Mouse (Mus musculus): ENCODE data around the gene Myo1e. TPM values are rescaled to one million over a fixed set of nuclear protein-coding genes. Genes with fewer than 3 reads are reported as not detected.

The Myo1e gene
- polyA plus RNA-seq, 2 experiments, result 1.1 to 1.8 TPM

DNA sequence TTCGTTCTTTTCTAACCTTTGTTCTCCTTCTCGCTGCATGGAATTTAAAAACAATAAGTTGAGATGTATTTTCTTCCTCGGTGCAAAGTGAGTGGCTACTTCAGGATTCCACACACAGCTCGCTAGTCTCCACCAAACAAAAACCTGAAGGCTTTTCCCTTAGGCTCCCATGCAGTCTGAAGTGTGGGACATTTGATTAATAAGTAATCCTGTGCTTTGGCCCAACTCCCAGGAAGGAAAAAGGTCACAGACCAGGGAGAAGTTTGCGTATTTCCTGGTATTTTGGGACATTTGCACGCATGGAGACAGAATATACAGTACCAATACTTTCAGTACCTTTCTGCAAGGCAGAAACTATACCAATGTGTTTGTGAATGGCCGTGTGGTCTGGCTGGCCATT is 64.0 kb downstream of the Myo1e start:
- ATAC-seq (ENCODE audit: insufficient read depth), result no peak
- H3K9ac ChIP-seq (replicated peaks), result no peak overlapping the region
- H3K4me2 ChIP-seq (ENCODE audit: low read depth), result no peak overlapping the region
- no peaks in the 10 kb centered on the region for H3K36me3 ChIP-seq (replicated peaks; ENCODE audit: control insufficient read depth, insufficient read depth, low read depth)
- H3K4me1 ChIP-seq (replicated peaks; ENCODE audit: control insufficient read depth in 2 of 2, insufficient read depth in 2 of 2, low read length in 1 of 2), result peaks cover 0 to 3% of the 10 kb centered on the region in 2 experiments; a peak in 2 of 4 replicates
- no peaks in the 10 kb centered on the region for H3K9me3 ChIP-seq (ENCODE audit: control insufficient read depth, low read length)
- no peak for DNase-seq (ENCODE audit: low read depth in 3 of 3, low spot score in 3 of 3)
- TF ChIP-seq CTCF (IDR thresholded peaks at IDR 0.05; ENCODE audit: low read depth) (no peak), EP300 (IDR thresholded peaks at IDR 0.05; ENCODE audit: low read depth) (no peak)
- no peak overlapping the region for H3K27ac ChIP-seq
- WGBS (ENCODE audit: insufficient replicate concordance), result 58% methylated on average over 7 of the region's 7 CpGs
- no peaks in the 10 kb centered on the region for H3K27me3 ChIP-seq (ENCODE audit: control insufficient read depth, insufficient read depth, low read length)
- H3K4me3 ChIP-seq (ENCODE audit: insufficient read depth in 1 of 2, low read depth in 2 of 2, low read length in 2 of 2), result no peak overlapping the region

DNA sequence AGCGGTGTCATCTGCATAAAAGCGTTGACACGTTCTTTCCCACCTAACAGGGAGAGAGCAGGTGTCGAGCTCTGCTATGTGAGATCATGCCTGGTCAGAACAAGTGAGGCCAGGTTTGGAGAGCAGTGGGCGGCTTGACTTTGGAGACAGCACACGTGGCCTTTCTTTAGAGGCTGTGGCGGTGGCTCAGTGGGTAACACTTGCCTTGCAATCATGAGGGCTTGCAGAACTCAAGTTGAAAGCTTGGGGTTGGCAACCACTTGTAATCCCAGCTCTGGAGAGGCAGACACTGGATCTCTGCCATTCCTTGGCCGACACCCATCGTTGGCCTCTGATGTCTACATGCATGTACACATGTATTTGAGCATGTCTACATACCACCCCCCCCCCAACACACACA is 64.5 kb downstream of the Myo1e start:
- Histone ChIP-seq H3K9me3 (ENCODE audit: control insufficient read depth, low read length) (no peaks in the 10 kb centered on the region), H3K36me3 (replicated peaks; ENCODE audit: control insufficient read depth, insufficient read depth, low read depth) (no peaks in the 10 kb centered on the region), H3K4me1 (replicated peaks; ENCODE audit: control insufficient read depth in 2 of 2, insufficient read depth in 2 of 2, low read length in 1 of 2) (peaks cover 0 to 3% of the 10 kb centered on the region in 2 experiments; a peak in 2 of 4 replicates), H3K9ac (replicated peaks) (no peak overlapping the region), H3K4me3 (ENCODE audit: insufficient read depth in 1 of 2, low read depth in 2 of 2, low read length in 2 of 2) (no peak overlapping the region), H3K27me3 (ENCODE audit: control insufficient read depth, insufficient read depth, low read length) (no peaks in the 10 kb centered on the region), H3K4me2 (ENCODE audit: low read depth) (no peak overlapping the region), H3K27ac (no peak overlapping the region)
- TF ChIP-seq EP300 (IDR thresholded peaks at IDR 0.05; ENCODE audit: low read depth), result no peak
- TF ChIP-seq CTCF (IDR thresholded peaks at IDR 0.05; ENCODE audit: low read depth), result no peak
- DNase-seq (ENCODE audit: low read depth in 3 of 3, low spot score in 3 of 3) (no peak), ATAC-seq (ENCODE audit: insufficient read depth) (no peak)
- 72% methylated on average over 9 of the region's 9 CpGs for WGBS (ENCODE audit: insufficient replicate concordance)

DNA sequence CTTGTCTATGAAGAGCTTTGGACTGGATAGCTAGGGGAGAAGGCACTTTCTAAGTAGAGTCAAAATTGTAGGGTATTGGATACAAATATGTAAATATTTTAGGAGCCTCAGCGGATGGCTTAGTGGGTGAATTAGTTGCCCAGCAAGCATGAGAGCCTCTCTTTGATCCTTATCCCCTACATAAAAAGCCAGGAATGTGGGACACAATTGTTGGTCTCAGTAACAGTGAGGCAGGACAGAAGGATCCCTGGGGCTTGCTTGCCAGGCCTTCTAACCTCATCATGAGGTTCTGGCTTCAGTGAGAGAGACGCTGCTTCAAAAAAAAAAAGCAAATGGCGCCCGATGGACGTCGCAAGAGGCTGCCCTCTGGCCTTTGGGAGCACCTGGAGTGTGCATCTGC is 66.9 kb downstream of the Myo1e start:
- no peak overlapping the region for H3K9ac ChIP-seq (replicated peaks)
- TF ChIP-seq CTCF (IDR thresholded peaks at IDR 0.05; ENCODE audit: low read depth) (no peak), EP300 (IDR thresholded peaks at IDR 0.05; ENCODE audit: low read depth) (no peak)
- H3K36me3 ChIP-seq (replicated peaks; ENCODE audit: control insufficient read depth, insufficient read depth, low read depth), result no peaks in the 10 kb centered on the region
- H3K4me1 ChIP-seq (replicated peaks; ENCODE audit: control insufficient read depth in 2 of 2, insufficient read depth in 2 of 2, low read length in 1 of 2), result peaks cover 0 to 9% of the 10 kb centered on the region in 2 experiments; a peak in 1 of 4 replicates
- H3K27ac ChIP-seq, result no peak overlapping the region
- DNase-seq (ENCODE audit: low read depth in 3 of 3, low spot score in 3 of 3) (no peak), ATAC-seq (ENCODE audit: insufficient read depth) (no peak)
- H3K4me3 ChIP-seq (ENCODE audit: insufficient read depth in 1 of 2, low read depth in 2 of 2, low read length in 2 of 2), result no peak overlapping the region
- WGBS (ENCODE audit: insufficient replicate concordance), result 69% methylated on average over 6 of the region's 6 CpGs
- no peaks in the 10 kb centered on the region for H3K9me3 ChIP-seq (ENCODE audit: control insufficient read depth, low read length)
- no peak overlapping the region for H3K4me2 ChIP-seq (ENCODE audit: low read depth)
- no peaks in the 10 kb centered on the region for H3K27me3 ChIP-seq (ENCODE audit: control insufficient read depth, insufficient read depth, low read length)

DNA sequence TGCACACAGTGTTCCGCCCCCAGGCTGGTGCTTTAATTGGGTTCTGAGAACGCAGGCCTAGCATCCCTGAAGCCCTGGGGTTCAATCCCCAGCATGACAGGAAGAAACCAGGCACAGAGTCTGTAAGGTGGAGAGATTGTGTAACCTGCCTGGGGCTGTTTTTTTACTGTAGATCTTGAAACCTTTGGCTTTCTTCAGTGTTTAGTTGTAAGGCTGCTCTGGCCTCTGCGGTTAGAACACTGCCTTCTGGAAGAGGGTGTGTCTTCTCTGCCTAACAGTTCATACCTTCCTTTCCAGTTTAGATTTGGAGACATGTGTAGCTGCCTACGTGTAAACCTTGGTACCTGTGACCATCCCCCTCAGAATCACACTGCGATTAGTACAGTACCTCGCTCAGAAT is 67.3 kb downstream of the Myo1e start:
- Histone ChIP-seq H3K9ac (replicated peaks) (no peak overlapping the region), H3K4me1 (replicated peaks; ENCODE audit: control insufficient read depth in 2 of 2, insufficient read depth in 2 of 2, low read length in 1 of 2) (peaks cover 0 to 9% of the 10 kb centered on the region in 2 experiments; a peak in 1 of 4 replicates), H3K4me3 (ENCODE audit: insufficient read depth in 1 of 2, low read depth in 2 of 2, low read length in 2 of 2) (no peak overlapping the region), H3K4me2 (ENCODE audit: low read depth) (no peak overlapping the region), H3K27me3 (ENCODE audit: control insufficient read depth, insufficient read depth, low read length) (no peaks in the 10 kb centered on the region), H3K36me3 (replicated peaks; ENCODE audit: control insufficient read depth, insufficient read depth, low read depth) (no peaks in the 10 kb centered on the region), H3K27ac (no peak overlapping the region), H3K9me3 (ENCODE audit: control insufficient read depth, low read length) (no peaks in the 10 kb centered on the region)
- WGBS (ENCODE audit: insufficient replicate concordance), result 66% methylated on average over 6 of the region's 6 CpGs
- no peak for ATAC-seq (ENCODE audit: insufficient read depth)
- no peak for TF ChIP-seq EP300 (IDR thresholded peaks at IDR 0.05; ENCODE audit: low read depth)
- TF ChIP-seq CTCF (IDR thresholded peaks at IDR 0.05; ENCODE audit: low read depth), result no peak
- no peak for DNase-seq (ENCODE audit: low read depth in 3 of 3, low spot score in 3 of 3)

DNA sequence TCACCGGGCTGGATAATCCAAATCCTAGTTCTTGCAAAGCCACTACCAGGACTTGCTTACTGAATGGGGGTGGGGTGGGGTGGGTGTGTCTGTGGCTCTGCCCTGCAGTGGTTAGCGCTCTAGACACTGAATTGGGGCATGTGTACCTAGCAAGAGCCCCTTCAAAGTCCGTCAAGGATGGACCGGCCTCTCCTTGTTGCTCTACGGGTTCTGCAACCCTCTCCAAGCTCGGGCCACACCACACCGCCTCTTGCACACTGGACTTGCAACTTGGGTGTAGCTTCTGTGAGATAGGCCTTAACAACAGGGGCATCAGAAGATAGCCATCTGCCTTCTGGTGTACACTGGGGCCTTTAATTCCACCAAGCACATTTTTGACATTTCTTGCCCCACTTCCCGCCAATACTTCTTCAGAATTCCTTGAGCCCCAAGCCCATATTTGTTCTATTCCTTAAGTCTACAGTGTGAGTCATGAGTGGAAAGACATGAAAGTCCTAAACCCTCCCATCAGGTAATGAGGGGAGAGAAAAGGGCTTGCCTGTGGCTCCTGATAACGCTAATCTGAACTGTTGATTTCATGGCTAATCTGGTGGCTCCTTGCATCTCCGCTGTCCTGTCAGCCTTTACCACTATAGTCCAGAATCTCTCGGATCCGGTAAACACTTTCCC is 67.9 kb downstream of the Myo1e start:
- WGBS (ENCODE audit: insufficient replicate concordance), result 77% methylated on average over 12 of the region's 12 CpGs
- Histone ChIP-seq H3K4me2 (ENCODE audit: low read depth) (no peak overlapping the region), H3K9ac (replicated peaks) (no peak overlapping the region), H3K4me3 (ENCODE audit: insufficient read depth in 1 of 2, low read depth in 2 of 2, low read length in 2 of 2) (no peak overlapping the region), H3K36me3 (replicated peaks; ENCODE audit: control insufficient read depth, insufficient read depth, low read depth) (no peaks in the 10 kb centered on the region), H3K9me3 (ENCODE audit: control insufficient read depth, low read length) (no peaks in the 10 kb centered on the region), H3K27me3 (ENCODE audit: control insufficient read depth, insufficient read depth, low read length) (no peaks in the 10 kb centered on the region), H3K27ac (no peak overlapping the region), H3K4me1 (replicated peaks; ENCODE audit: control insufficient read depth in 2 of 2, insufficient read depth in 2 of 2, low read length in 1 of 2) (peaks cover 0 to 9% of the 10 kb centered on the region in 2 experiments; a peak in 1 of 4 replicates)
- ATAC-seq (ENCODE audit: insufficient read depth) (no peak), DNase-seq (ENCODE audit: low read depth in 3 of 3, low spot score in 3 of 3) (no peak)
- TF ChIP-seq EP300 (IDR thresholded peaks at IDR 0.05; ENCODE audit: low read depth) (no peak), CTCF (IDR thresholded peaks at IDR 0.05; ENCODE audit: low read depth) (no peak)
